Mouse (Mus musculus) hindbrain, postnatal 0 days (tissue): ENCODE data around the gene Ccdc71. TPM values are rescaled to one million over a fixed set of nuclear protein-coding genes. Genes with fewer than 3 reads are reported as not detected.

Experiments
- ATAC-seq: fragments of 200-750 bp; cut with Nextera tagmentation; 2 replicates; pipeline ENCODE4 v1.8.0; 2017; ENCODE audit warnings: mild to moderate bottlenecking, moderate TSS enrichment, moderate library complexity
- DNase-seq: peaks from one replicate; pipeline ENCODE4 v3.0.0-alpha.2; 2015; ENCODE audit warnings: low spot score
- H3K27ac ChIP-seq: fragments of 300-500 bp; sonication (generic); 2 replicates; pipeline ENCODE4 v1.5.1; 2014; ENCODE audit warnings: mild to moderate bottlenecking
- H3K27me3 ChIP-seq: fragments of 300-500 bp; sonication (generic); 2 replicates; pipeline ENCODE4 v1.6.1; 2014; ENCODE audit warnings: low read length, mixed read lengths; ENCODE audit not compliant: insufficient read depth
- H3K36me3 ChIP-seq: fragments of 300-500 bp; sonication (generic); 2 replicates; pipeline ENCODE4 v1.6.1; 2014; ENCODE audit warnings: low read length, mixed read lengths; ENCODE audit not compliant: insufficient read depth
- H3K4me1 ChIP-seq: fragments of 300-500 bp; sonication (generic); 2 replicates; pipeline ENCODE4 v1.6.1; 2014; ENCODE audit warnings: antibody characterized with exemption, low read length, mixed read lengths; ENCODE audit not compliant: insufficient read depth
- H3K4me2 ChIP-seq: fragments of 300-500 bp; sonication (generic); 2 replicates; pipeline ENCODE4 v1.6.1; 2014; ENCODE audit warnings: low read depth, mild to moderate bottlenecking, low read length, moderate library complexity, mixed read lengths
- H3K4me3 ChIP-seq: fragments of 300-500 bp; sonication (generic); 2 replicates; pipeline ENCODE4 v1.5.1; 2014; ENCODE audit warnings: low read length
- H3K9ac ChIP-seq: fragments of 300-500 bp; sonication (generic); replicated peaks from 2 replicates; pipeline ENCODE4 v1.6.1; 2014; ENCODE audit warnings: mild to moderate bottlenecking, low read length, moderate library complexity, mixed read lengths
- H3K9me3 ChIP-seq: fragments of 300-500 bp; sonication (generic); 2 replicates; pipeline ENCODE4 v1.6.1; 2016; ENCODE audit warnings: low read length, mixed read lengths
- CTCF ChIP-seq: IDR thresholded peaks from 2 replicates; pipeline ENCODE4 v1.5.1; 2016; ENCODE audit warnings: antibody characterized with exemption, control low read depth, low read depth
- WGBS: fragments of 180-500 bp; shearing (Covaris S2); extraction: QIAGEN DNeasy Blood & Tissue Kit; methylation state at CpG from one replicate; pipeline ENCODE4 v1.1.7; 2014; 5-methylcytosine and 5-hydroxymethylcytosine counted together
- polyA plus RNA-seq: library from polyadenylated mRNA; unstranded; fragments of >200 nt; fragmentation: Nextera tagmentation; extraction: Ambion mirVana; gene quantifications from 2 replicates; pipeline ENCODE4 v1.2.1, GENCODE M21; 2015
- total RNA-seq: library from RNA; depleted of rRNA; stranded (reverse); fragments of >200 nt; gene quantifications from 2 replicates; pipeline ENCODE4 v1.2.3, GENCODE M21; 2014

Ccdc71 gene
- total and polyA plus RNA-seq, 2 experiments from 2014 or later: 37.2 to 55.9 TPM

- Histone ChIP-seq H3K4me2 (no peak overlapping the region), H3K27me3 (no peaks in the 10 kb centered on the region), H3K4me3 (no peak overlapping the region), H3K36me3 (no peaks in the 10 kb centered on the region), H3K27ac (no peak overlapping the region), H3K4me1 (peaks cover 10% of the 10 kb centered on the region; the same call in 1 of the 2 replicates), H3K9ac (no peak overlapping the region), H3K9me3 (no peaks in the 10 kb centered on the region)
- DNase-seq (no peak), ATAC-seq (no peak)
- no peak for TF ChIP-seq CTCF
- WGBS: 78% methylated on average over 12 of the region's 12 CpGs
Measured at GRCm38 (mm10) chr9:108455747-108456571, 4.4 kb upstream of the Ccdc71 start.

GRCm38 (mm10) chr9:108456953-108457352 is 3.4 kb upstream of the Ccdc71 start:
- TF ChIP-seq CTCF: no peak
- DNase-seq (no peak), ATAC-seq (no peak)
- H3K4me3 ChIP-seq: no peak overlapping the region
- H3K9me3 ChIP-seq: no peaks in the 10 kb centered on the region
- 87% methylated on average over 10 of the region's 10 CpGs for WGBS
- peaks cover 10% of the 10 kb centered on the region for H3K4me1 ChIP-seq
- no peak overlapping the region for H3K27ac ChIP-seq
- no peak overlapping the region for H3K4me2 ChIP-seq
- no peak overlapping the region for H3K9ac ChIP-seq
- H3K36me3 ChIP-seq: no peaks in the 10 kb centered on the region
- H3K27me3 ChIP-seq: no peaks in the 10 kb centered on the region

GRCm38 (mm10) chr9:108459939-108460318 is 398 bp upstream of the Ccdc71 start:
- TF ChIP-seq CTCF: no peak
- Histone ChIP-seq H3K9me3 (no peaks in the 10 kb centered on the region), H3K9ac (no peak overlapping the region; the same call in 1 of the 2 replicates), H3K4me2 (peak overlapping the region; percentile 95), H3K27me3 (no peaks in the 10 kb centered on the region), H3K36me3 (peaks cover 15% of the 10 kb centered on the region; the same call in 1 of the 2 replicates), H3K27ac (peak overlapping the region; percentile 91; the same call in 1 of the 2 replicates), H3K4me1 (peaks cover 3% of the 10 kb centered on the region), H3K4me3 (peak overlapping the region; percentile 91)
- DNase-seq (no peak), ATAC-seq (peak; percentile 25; the same call in 1 of the 2 replicates)
- 91% methylated on average over 1 of the region's 1 CpGs for WGBS

- Histone ChIP-seq H3K27me3 (no peaks in the 10 kb centered on the region), H3K27ac (peak within 1 kb of the TSS; percentile 91), H3K4me2 (peak within 1 kb of the TSS; percentile 95), H3K9ac (peak within 1 kb of the TSS; percentile 89), H3K9me3 (no peaks in the 10 kb centered on the region), H3K4me1 (peaks cover 3% of the 10 kb centered on the region), H3K36me3 (peaks cover 19% of the 10 kb centered on the region; the same call in 1 of the 2 replicates), H3K4me3 (peak within 1 kb of the TSS; percentile 91)
- 22% methylated on average over 11 of the region's 11 CpGs for WGBS
- DNase-seq (no peak), ATAC-seq (no peak)
- TF ChIP-seq CTCF: no peak
Measured at GRCm38 (mm10) chr9:108461181-108461631, 879 bp downstream of the Ccdc71 start, which contains the start of gene Klhdc8b. Gene Klhdc8b, minus strand, starts transcription at chr9:108461581.

GRCm38 (mm10) chr9:108461675-108462074 is 1.3 kb downstream of the Ccdc71 start:
- Histone ChIP-seq H3K9ac (no peak overlapping the region), H3K9me3 (no peaks in the 10 kb centered on the region), H3K4me3 (peak overlapping the region; percentile 91; the same call in 1 of the 2 replicates), H3K4me2 (peak overlapping the region; percentile 95), H3K27ac (no peak overlapping the region), H3K36me3 (peaks cover 19% of the 10 kb centered on the region; the same call in 1 of the 2 replicates), H3K27me3 (no peaks in the 10 kb centered on the region), H3K4me1 (peaks cover 3% of the 10 kb centered on the region)
- TF ChIP-seq CTCF: no peak
- 90% methylated on average over 5 of the region's 5 CpGs for WGBS
- no peak for DNase-seq
- ATAC-seq: no peak

- H3K4me1 ChIP-seq: peaks cover 3% of the 10 kb centered on the region
- TF ChIP-seq CTCF: no peak
- H3K4me3 ChIP-seq: no peak overlapping the region
- ATAC-seq: no peak
- WGBS: 86% methylated on average over 10 of the region's 10 CpGs
- no peak overlapping the region for H3K9ac ChIP-seq
- H3K4me2 ChIP-seq: peak overlapping the region; percentile 95; the same call in 1 of the 2 replicates
- H3K36me3 ChIP-seq: peaks cover 19% of the 10 kb centered on the region; the same call in 1 of the 2 replicates
- H3K27me3 ChIP-seq: no peaks in the 10 kb centered on the region
- DNase-seq: no peak
- no peaks in the 10 kb centered on the region for H3K9me3 ChIP-seq
- H3K27ac ChIP-seq: no peak overlapping the region
Measured at GRCm38 (mm10) chr9:108462192-108462591, 1.9 kb downstream of the Ccdc71 start.
